Mouse (Mus musculus) MEL (cell line): ENCODE data around the gene Trim26.

Experiments
- CTCF ChIP-seq, 3 experiments: IDR thresholded peaks in 2 of 3; conservative IDR thresholded peaks in 1 of 3; 2 replicates each; pipeline ENCODE4 v1.5.1; 2011 to 2012; ENCODE audit warnings: low read length in 3 of 3, low read depth in 2 of 3, mild to moderate bottlenecking in 2 of 3, improper control_type of control experiment in 1 of 3, inconsistent platforms in 1 of 3, mixed read lengths in 1 of 3, moderate library complexity in 1 of 3; ENCODE audit not compliant: control insufficient read depth in 1 of 3, insufficient read depth in 1 of 3, poor library complexity in 1 of 3, severe bottlenecking in 1 of 3
- EP300 ChIP-seq, 2 experiments: IDR thresholded peaks; 2 replicates each; pipeline ENCODE4 v1.6.1; 2011; ENCODE audit warnings: improper control_type of control experiment in 2 of 2, low read length in 2 of 2, low read depth in 1 of 2, mild to moderate bottlenecking in 1 of 2
- HCFC1 ChIP-seq: IDR thresholded peaks from 2 replicates; pipeline ENCODE4 v1.6.1; 2012; ENCODE audit warnings: low read depth, mild to moderate bottlenecking, inconsistent platforms, low read length, improper control_type of control experiment, moderate library complexity
- MAZ ChIP-seq: IDR thresholded peaks from 2 replicates; pipeline ENCODE4 v1.6.1; 2012; ENCODE audit warnings: low read depth, mild to moderate bottlenecking, inconsistent platforms, low read length, improper control_type of control experiment
- POLR2AphosphoS2 ChIP-seq: IDR thresholded peaks from 2 replicates; pipeline ENCODE4 v1.6.1; 2011; ENCODE audit warnings: low read length, improper control_type of control experiment
- TAL1 ChIP-seq: IDR thresholded peaks from 2 replicates; pipeline ENCODE4 v1.6.1; 2012; ENCODE audit warnings: mild to moderate bottlenecking, inconsistent platforms, low read length, moderate library complexity, mixed read lengths
- TCF12 ChIP-seq: IDR thresholded peaks from 2 replicates; pipeline ENCODE4 v1.6.1; 2014; ENCODE audit warnings: low read depth, mild to moderate bottlenecking, inconsistent platforms, low read length, improper control_type of control experiment, moderate library complexity
- USF1 ChIP-seq: IDR thresholded peaks from 2 replicates; pipeline ENCODE4 v1.6.1; 2014; ENCODE audit warnings: low read depth, mild to moderate bottlenecking, inconsistent platforms, low read length, improper control_type of control experiment, moderate library complexity
- ZKSCAN1 ChIP-seq: IDR thresholded peaks from 2 replicates; pipeline ENCODE4 v1.6.1; 2012; ENCODE audit warnings: low read depth, mild to moderate bottlenecking, inconsistent platforms, low read length, improper control_type of control experiment, moderate library complexity
- ZMIZ1 ChIP-seq: IDR thresholded peaks from 2 replicates; pipeline ENCODE4 v1.6.1; 2012; ENCODE audit warnings: low read depth, mild to moderate bottlenecking, inconsistent platforms, low read length, improper control_type of control experiment, moderate library complexity

DNA sequence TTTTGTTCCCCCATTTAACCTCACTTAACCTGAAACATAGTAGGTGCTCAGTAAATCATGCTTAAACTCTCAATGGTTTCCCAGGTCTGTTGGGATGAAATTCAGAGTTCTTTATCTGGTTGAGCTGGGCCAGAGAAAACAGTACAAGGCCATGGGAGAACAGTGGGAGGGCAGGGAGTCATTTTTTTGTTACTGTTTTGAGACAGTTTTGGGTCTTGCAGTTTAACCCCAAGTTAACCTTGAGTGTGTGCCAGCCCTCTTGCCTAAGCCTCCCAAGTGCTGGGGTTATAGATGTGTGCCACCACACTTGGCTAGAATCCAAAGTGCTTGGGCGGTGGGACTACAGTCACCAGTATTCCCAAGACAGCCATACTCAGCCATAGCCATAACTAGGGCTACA, 7.8 kb downstream of the Trim26 start:
- TF ChIP-seq ZMIZ1 = no peak
- no peak for TF ChIP-seq POLR2AphosphoS2
- TF ChIP-seq ZKSCAN1 = peak; percentile 55; the same call in 1 of the 2 replicates
- TF ChIP-seq CTCF (IDR thresholded peaks at IDR 0.05 in 2 of 3, conservative IDR thresholded peaks at IDR 0.05 in 1 of 3; ENCODE audit: control insufficient read depth in 1 of 3, insufficient read depth in 1 of 3, low read depth in 2 of 3, low read length in 3 of 3, poor library complexity in 1 of 3, severe bottlenecking in 1 of 3) = no peak
- TF ChIP-seq EP300 (IDR thresholded peaks at IDR 0.05; ENCODE audit: low read depth in 1 of 2, low read length in 2 of 2) = 0 out of 4 replicates have a peak, but pooled peaks of 1 of the 2 experiments have one; percentile 0
- no peak for TF ChIP-seq USF1
- TF ChIP-seq MAZ = no peak
- TF ChIP-seq TCF12 = peak; percentile 13; the same call in 1 of the 2 replicates
- no peak for TF ChIP-seq HCFC1
- no peak for TF ChIP-seq TAL1
